Mouse (Mus musculus) intestine, postnatal 0 days (tissue): ENCODE measurements around the gene Tas1r1. TPM values are rescaled to one million over a fixed set of nuclear protein-coding genes. Genes with fewer than 3 reads are reported as not detected.

Source experiments
- ATAC-seq: fragments of 200-750 bp; cut with Nextera tagmentation; 2 replicates; pipeline ENCODE4 v1.8.0; 2017; ENCODE audit warnings: mild to moderate bottlenecking, moderate TSS enrichment, moderate library complexity
- H3K27ac ChIP-seq: fragments of 300-500 bp; sonication (generic); 2 replicates; pipeline ENCODE4 v1.5.1; 2014; ENCODE audit warnings: mild to moderate bottlenecking, low read depth, low read length, moderate library complexity
- H3K27me3 ChIP-seq: fragments of 300-500 bp; sonication (generic); replicated peaks from 2 replicates; pipeline ENCODE4 v1.6.1; 2014; ENCODE audit warnings: low read length, mixed read lengths; ENCODE audit not compliant: control insufficient read depth, insufficient read depth
- H3K36me3 ChIP-seq: fragments of 300-500 bp; sonication (generic); 2 replicates; pipeline ENCODE4 v1.6.1; 2014; ENCODE audit warnings: mild to moderate bottlenecking, moderate library complexity; ENCODE audit not compliant: control insufficient read depth, insufficient read depth
- H3K4me1 ChIP-seq: fragments of 300-500 bp; sonication (generic); replicated peaks from 2 replicates; pipeline ENCODE4 v1.6.1; 2014; ENCODE audit warnings: antibody characterized with exemption, low read length, mixed read lengths; ENCODE audit not compliant: control insufficient read depth, insufficient read depth
- H3K4me2 ChIP-seq: fragments of 300-500 bp; sonication (generic); replicated peaks from 2 replicates; pipeline ENCODE4 v1.6.1; 2014; ENCODE audit warnings: low read depth, mild to moderate bottlenecking, moderate library complexity
- H3K4me3 ChIP-seq: fragments of 300-500 bp; sonication (generic); 2 replicates; pipeline ENCODE4 v1.5.1; 2014; ENCODE audit warnings: low read depth, low read length
- H3K9ac ChIP-seq: fragments of 300-500 bp; sonication (generic); 2 replicates; pipeline ENCODE4 v1.6.1; 2014; ENCODE audit warnings: mild to moderate bottlenecking, low read depth, low read length
- H3K9me3 ChIP-seq: fragments of 300-500 bp; sonication (generic); 2 replicates; pipeline ENCODE4 v1.6.1; 2016; ENCODE audit warnings: mixed run types; ENCODE audit not compliant: control insufficient read depth
- CTCF ChIP-seq: sonication (generic); IDR thresholded peaks from 2 replicates; pipeline ENCODE4 v1.5.1; 2016; ENCODE audit warnings: low read depth, mild to moderate bottlenecking, control low read depth, antibody characterized with exemption, moderate library complexity
- WGBS: fragments of 180-500 bp; shearing (Covaris S2); extraction: QIAGEN DNeasy Blood & Tissue Kit; methylation state at CpG from one replicate; pipeline ENCODE4 v1.1.7; 2014; 5-methylcytosine and 5-hydroxymethylcytosine counted together
- polyA plus RNA-seq: library from polyadenylated mRNA; unstranded; fragments of >200 nt; fragmentation: Nextera tagmentation; extraction: Ambion mirVana; gene quantifications from 2 replicates; pipeline ENCODE4 v1.2.1, GENCODE M21; 2015

Gene Tas1r1
- polyA plus RNA-seq, 1 experiment from 2014 or later = 0.08 TPM

GRCm38 (mm10) chr4:152002063-152002462, 36.3 kb downstream of the Tas1r1 start:
- no peak for TF ChIP-seq CTCF
- ATAC-seq = no peak
- no peaks in the 10 kb centered on the region for H3K36me3 ChIP-seq
- WGBS = 64% methylated on average over 3 of the region's 3 CpGs
- H3K4me3 ChIP-seq = no peak overlapping the region
- H3K27ac ChIP-seq = no peak overlapping the region
- H3K4me1 ChIP-seq = no peaks in the 10 kb centered on the region
- no peak overlapping the region for H3K9ac ChIP-seq
- H3K4me2 ChIP-seq = no peak overlapping the region
- no peaks in the 10 kb centered on the region for H3K27me3 ChIP-seq
- H3K9me3 ChIP-seq = no peaks in the 10 kb centered on the region

DNA sequence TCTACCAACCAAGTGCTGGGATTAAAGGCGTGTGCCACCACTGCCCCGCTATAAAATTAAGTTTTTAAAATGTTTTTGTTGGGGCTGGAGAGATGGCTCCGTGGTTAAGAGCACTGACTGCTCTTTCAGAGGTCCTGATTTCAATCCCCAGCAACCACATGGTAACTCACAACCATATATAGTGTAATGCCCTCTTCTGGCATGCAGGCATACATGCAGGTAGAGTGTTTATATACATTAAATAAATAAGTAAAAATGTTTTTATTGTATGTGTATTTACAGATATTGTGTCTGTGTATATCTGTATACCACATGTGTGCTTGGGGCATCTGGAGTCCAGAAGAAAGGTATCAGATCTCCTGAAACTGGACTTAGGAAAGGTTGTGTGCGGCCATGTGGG, 37.0 kb downstream of the Tas1r1 start:
- no peak overlapping the region for H3K27ac ChIP-seq
- H3K9me3 ChIP-seq = no peaks in the 10 kb centered on the region
- peak; percentile 38 for TF ChIP-seq CTCF
- H3K4me3 ChIP-seq = no peak overlapping the region
- H3K27me3 ChIP-seq = no peaks in the 10 kb centered on the region
- H3K4me1 ChIP-seq = no peaks in the 10 kb centered on the region
- H3K9ac ChIP-seq = no peak overlapping the region
- ATAC-seq = no peak
- no peak overlapping the region for H3K4me2 ChIP-seq
- WGBS = 75% methylated on average over 4 of the region's 4 CpGs
- H3K36me3 ChIP-seq = no peaks in the 10 kb centered on the region

DNA sequence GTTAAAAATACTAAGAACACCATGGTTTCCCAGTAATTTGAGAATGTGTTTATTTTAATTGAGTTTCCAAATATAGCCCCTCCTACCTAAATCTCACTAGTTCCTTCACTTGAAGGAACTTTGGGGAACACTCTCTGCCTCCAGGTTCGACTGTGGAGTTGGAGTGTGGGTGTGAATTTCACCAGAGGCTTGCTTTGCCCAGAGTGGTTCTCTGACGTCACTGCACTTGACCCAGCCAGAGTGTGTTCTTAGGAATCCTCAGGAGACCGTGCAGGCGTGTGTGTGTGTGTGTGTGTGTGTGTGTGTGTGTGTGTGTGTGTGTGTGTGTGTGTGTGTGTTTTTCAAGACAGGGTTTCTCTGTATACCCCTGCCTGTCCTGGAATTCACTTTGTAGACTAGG, 37.5 kb downstream of the Tas1r1 start:
- H3K27me3 ChIP-seq = no peaks in the 10 kb centered on the region
- no peaks in the 10 kb centered on the region; the same call in 1 of the 2 replicates for H3K36me3 ChIP-seq
- no peak for ATAC-seq
- no peak for TF ChIP-seq CTCF
- no peak overlapping the region for H3K4me2 ChIP-seq
- WGBS = 20% methylated on average over 4 of the region's 4 CpGs
- H3K4me3 ChIP-seq = no peak overlapping the region
- no peaks in the 10 kb centered on the region for H3K9me3 ChIP-seq
- no peaks in the 10 kb centered on the region for H3K4me1 ChIP-seq
- H3K27ac ChIP-seq = no peak overlapping the region
- no peak overlapping the region for H3K9ac ChIP-seq

- Histone ChIP-seq H3K4me3 (no peak overlapping the region), H3K27me3 (no peaks in the 10 kb centered on the region), H3K27ac (no peak overlapping the region), H3K4me1 (no peaks in the 10 kb centered on the region), H3K9ac (no peak overlapping the region), H3K36me3 (no peaks in the 10 kb centered on the region; the same call in 1 of the 2 replicates), H3K4me2 (no peak overlapping the region), H3K9me3 (no peaks in the 10 kb centered on the region)
- no peak for TF ChIP-seq CTCF
- 75% methylated on average over 3 of the region's 3 CpGs for WGBS
- ATAC-seq = no peak
These were observed 38.9 kb downstream of the Tas1r1 start for GRCm38 (mm10) chr4:151999481-151999880.

- peak overlapping the region; percentile 93 for H3K4me2 ChIP-seq
- no peaks in the 10 kb centered on the region for H3K27me3 ChIP-seq
- H3K4me3 ChIP-seq = no peak overlapping the region
- H3K9ac ChIP-seq = 0 out of 2 replicates have a peak overlapping the region, but pooled peaks have one; percentile 67
- H3K9me3 ChIP-seq = no peaks in the 10 kb centered on the region
- H3K27ac ChIP-seq = no peak overlapping the region
- TF ChIP-seq CTCF = no peak
- H3K4me1 ChIP-seq = no peaks in the 10 kb centered on the region
- no peaks in the 10 kb centered on the region; the same call in 1 of the 2 replicates for H3K36me3 ChIP-seq
- no peak for ATAC-seq
- WGBS = 68% methylated on average over 3 of the region's 3 CpGs
These were observed 40.7 kb downstream of the Tas1r1 start for GRCm38 (mm10) chr4:151997701-151998100.

GRCm38 (mm10) chr4:151996951-151997222, 41.5 kb downstream of the Tas1r1 start:
- no peak for TF ChIP-seq CTCF
- whole genome bisulfite sequencing = 2% methylated on average over 13 of the region's 13 CpGs

DNA sequence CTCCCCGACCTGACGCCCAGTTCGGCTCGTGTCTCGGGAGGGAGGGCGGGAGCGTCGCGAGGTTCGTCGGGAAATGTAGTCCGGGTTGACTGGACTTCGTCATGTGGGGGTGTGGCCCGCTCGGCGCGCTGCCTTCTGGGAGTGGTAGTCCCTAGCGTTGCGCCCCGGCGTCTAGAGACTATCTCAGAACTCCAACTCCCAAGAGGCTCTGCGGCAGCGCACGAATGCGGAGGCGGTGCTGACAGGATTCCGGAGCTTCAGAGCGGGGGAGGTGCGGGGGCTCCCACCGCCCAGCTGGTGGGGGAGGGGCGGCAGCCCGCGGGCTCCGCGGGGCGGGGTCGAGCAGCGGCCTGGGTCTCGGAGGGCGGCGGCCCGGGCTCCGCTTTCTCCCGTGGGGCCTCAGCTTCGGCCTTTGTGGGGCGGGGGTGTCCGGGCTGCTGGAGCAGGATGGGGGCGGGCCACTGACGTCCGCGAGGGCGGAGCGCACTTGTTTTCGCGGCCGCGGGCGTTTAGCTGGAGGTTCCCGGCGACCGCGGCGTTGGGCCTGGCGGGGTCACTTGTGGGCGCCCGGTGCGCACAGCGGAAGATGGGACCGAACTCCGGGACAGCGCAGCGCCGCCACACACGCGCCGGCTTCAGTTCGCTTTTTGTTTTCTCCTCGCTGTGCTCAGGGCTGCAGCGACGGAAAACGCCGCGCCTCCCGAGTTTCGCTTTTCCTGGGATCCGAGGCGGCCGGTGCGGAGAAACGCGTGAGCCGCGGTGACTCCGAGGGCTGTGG, 42.0 kb downstream of the Tas1r1 start, which contains the start of gene Phf13:
Phf13 (minus strand) TSS at position 86 of the 778 bp plus-strand sequence.
- ATAC-seq = peak; percentile 97

More at GRCm38 (mm10) chr4:151996951-151997222, 41.5 kb downstream of the Tas1r1 start:
- no peaks in the 10 kb centered on the region for H3K9me3 ChIP-seq
- ATAC-seq = no peak
- H3K4me1 ChIP-seq = no peaks in the 10 kb centered on the region
- peak overlapping the region; percentile 91 for H3K27ac ChIP-seq
- peak overlapping the region; percentile 97 for H3K4me3 ChIP-seq
- no peaks in the 10 kb centered on the region for H3K27me3 ChIP-seq
- peak overlapping the region; percentile 93 for H3K4me2 ChIP-seq
- H3K36me3 ChIP-seq = peaks cover 6% of the 10 kb centered on the region
- H3K9ac ChIP-seq = peak overlapping the region; percentile 67

More for the DNA sequence above, 42.0 kb downstream of the Tas1r1 start, which contains the start of gene Phf13:
- H3K36me3 ChIP-seq = peaks cover 12% of the 10 kb centered on the region
- H3K4me3 ChIP-seq = peak within 1 kb of the TSS; percentile 97
- under 1% methylated on average over 84 of the region's 94 CpGs for WGBS
- no peaks in the 10 kb centered on the region for H3K4me1 ChIP-seq
- no peaks in the 10 kb centered on the region for H3K27me3 ChIP-seq
- peak; percentile 33 for TF ChIP-seq CTCF
- peak within 1 kb of the TSS; percentile 89 for H3K9ac ChIP-seq
- H3K27ac ChIP-seq = peak within 1 kb of the TSS; percentile 91
- H3K9me3 ChIP-seq = no peaks in the 10 kb centered on the region
- peak within 1 kb of the TSS; percentile 93 for H3K4me2 ChIP-seq
